Mouse (Mus musculus) intestine, postnatal 0 days (tissue): ENCODE measurements around the gene D17H6S53E. TPM values are rescaled to one million over a fixed set of nuclear protein-coding genes. Genes with fewer than 3 reads are reported as not detected.

ENCODE experiments used
- ATAC-seq: fragments of 200-750 bp; cut with Nextera tagmentation; 2 replicates; pipeline ENCODE4 v1.8.0; 2017; ENCODE audit warnings: mild to moderate bottlenecking, moderate TSS enrichment, moderate library complexity
- H3K27ac ChIP-seq: fragments of 300-500 bp; sonication (generic); 2 replicates; pipeline ENCODE4 v1.5.1; 2014; ENCODE audit warnings: mild to moderate bottlenecking, low read depth, low read length, moderate library complexity
- H3K27me3 ChIP-seq: fragments of 300-500 bp; sonication (generic); replicated peaks from 2 replicates; pipeline ENCODE4 v1.6.1; 2014; ENCODE audit warnings: low read length, mixed read lengths; ENCODE audit not compliant: control insufficient read depth, insufficient read depth
- H3K36me3 ChIP-seq: fragments of 300-500 bp; sonication (generic); 2 replicates; pipeline ENCODE4 v1.6.1; 2014; ENCODE audit warnings: mild to moderate bottlenecking, moderate library complexity; ENCODE audit not compliant: control insufficient read depth, insufficient read depth
- H3K4me1 ChIP-seq: fragments of 300-500 bp; sonication (generic); replicated peaks from 2 replicates; pipeline ENCODE4 v1.6.1; 2014; ENCODE audit warnings: antibody characterized with exemption, low read length, mixed read lengths; ENCODE audit not compliant: control insufficient read depth, insufficient read depth
- H3K4me2 ChIP-seq: fragments of 300-500 bp; sonication (generic); replicated peaks from 2 replicates; pipeline ENCODE4 v1.6.1; 2014; ENCODE audit warnings: low read depth, mild to moderate bottlenecking, moderate library complexity
- H3K4me3 ChIP-seq: fragments of 300-500 bp; sonication (generic); 2 replicates; pipeline ENCODE4 v1.5.1; 2014; ENCODE audit warnings: low read depth, low read length
- H3K9ac ChIP-seq: fragments of 300-500 bp; sonication (generic); 2 replicates; pipeline ENCODE4 v1.6.1; 2014; ENCODE audit warnings: mild to moderate bottlenecking, low read depth, low read length
- H3K9me3 ChIP-seq: fragments of 300-500 bp; sonication (generic); 2 replicates; pipeline ENCODE4 v1.6.1; 2016; ENCODE audit warnings: mixed run types; ENCODE audit not compliant: control insufficient read depth
- CTCF ChIP-seq: sonication (generic); IDR thresholded peaks from 2 replicates; pipeline ENCODE4 v1.5.1; 2016; ENCODE audit warnings: low read depth, mild to moderate bottlenecking, control low read depth, antibody characterized with exemption, moderate library complexity
- WGBS: fragments of 180-500 bp; shearing (Covaris S2); extraction: QIAGEN DNeasy Blood & Tissue Kit; methylation state at CpG from one replicate; pipeline ENCODE4 v1.1.7; 2014; 5-methylcytosine and 5-hydroxymethylcytosine counted together
- polyA plus RNA-seq: library from polyadenylated mRNA; unstranded; fragments of >200 nt; fragmentation: Nextera tagmentation; extraction: Ambion mirVana; gene quantifications from 2 replicates; pipeline ENCODE4 v1.2.1, GENCODE M21; 2015

The D17H6S53E gene
- polyA plus RNA-seq, 1 experiment from 2014 or later = 26.3 TPM

DNA sequence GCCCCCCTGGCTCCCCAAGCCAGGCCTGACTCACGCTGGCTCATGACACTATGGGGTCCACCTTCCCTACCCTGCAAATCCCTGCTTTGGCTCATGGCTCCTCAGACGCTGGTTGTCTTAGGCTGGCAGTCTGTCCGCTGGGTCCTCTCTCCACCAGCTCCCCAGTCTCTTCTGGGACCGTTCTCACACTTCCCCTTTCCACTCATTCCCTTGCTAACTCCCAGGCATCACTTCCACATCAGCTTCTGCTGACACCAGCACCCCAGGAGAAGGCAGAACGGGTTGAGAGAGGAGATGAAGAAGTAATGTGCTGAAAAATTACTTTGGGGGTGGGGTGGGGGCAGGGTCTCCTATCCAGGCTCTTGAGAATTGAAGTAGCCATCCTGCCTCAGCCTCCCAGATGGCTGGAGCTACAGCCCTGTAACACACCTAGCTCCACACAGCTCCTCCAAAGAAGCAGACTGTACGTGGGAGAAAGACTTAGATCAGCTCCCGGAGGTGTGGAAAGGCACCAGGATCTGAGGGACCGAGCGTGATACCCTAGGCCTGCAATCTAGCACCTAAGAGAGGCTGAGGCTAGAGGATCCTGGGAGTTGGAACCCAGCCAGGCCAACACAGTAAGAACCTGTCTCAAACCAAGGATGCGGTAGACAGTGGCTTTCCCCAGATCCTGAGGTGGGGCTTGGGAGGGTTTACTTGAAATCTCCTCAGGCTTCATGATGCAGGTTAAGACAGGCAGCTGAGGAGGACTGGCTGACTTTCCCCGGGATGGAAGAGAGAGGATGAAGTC, 46.5 kb downstream of the D17H6S53E start:
- Histone ChIP-seq H3K4me1 (no peaks in the 10 kb centered on the region), H3K27me3 (no peaks in the 10 kb centered on the region), H3K9me3 (no peaks in the 10 kb centered on the region), H3K4me3 (no peak overlapping the region), H3K4me2 (no peak overlapping the region), H3K36me3 (no peaks in the 10 kb centered on the region), H3K9ac (no peak overlapping the region), H3K27ac (peak overlapping the region; percentile 50; the same call in 1 of the 2 replicates)
- WGBS = 68% methylated on average over 11 of the region's 11 CpGs
- no peak for TF ChIP-seq CTCF
- no peak for ATAC-seq

DNA sequence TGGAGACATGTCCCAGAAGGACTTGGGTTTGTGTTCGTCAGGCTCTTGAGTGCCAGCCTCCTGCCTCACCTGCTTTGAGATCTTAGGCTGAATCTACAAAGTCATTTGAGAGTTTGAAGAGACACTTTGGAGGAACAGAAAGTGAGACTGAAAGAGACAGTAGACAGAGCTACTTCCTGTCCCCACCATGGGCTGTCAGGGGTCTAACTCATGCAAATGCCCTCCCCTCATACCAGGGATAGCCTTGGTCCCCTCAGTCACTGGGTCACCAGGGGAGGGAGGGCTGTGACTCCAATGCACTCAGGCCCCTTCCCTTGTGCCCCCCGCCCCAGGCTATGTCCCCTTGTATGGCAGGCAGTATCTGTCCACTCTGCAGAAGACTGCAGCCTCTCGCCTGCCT, 47.2 kb downstream of the D17H6S53E start:
- H3K27ac ChIP-seq = peak overlapping the region; percentile 50
- no peak overlapping the region for H3K4me2 ChIP-seq
- TF ChIP-seq CTCF = no peak
- no peak overlapping the region for H3K4me3 ChIP-seq
- WGBS = 76% methylated on average over 3 of the region's 3 CpGs
- no peaks in the 10 kb centered on the region for H3K9me3 ChIP-seq
- H3K9ac ChIP-seq = no peak overlapping the region
- no peaks in the 10 kb centered on the region for H3K36me3 ChIP-seq
- no peak for ATAC-seq
- no peaks in the 10 kb centered on the region for H3K27me3 ChIP-seq
- H3K4me1 ChIP-seq = no peaks in the 10 kb centered on the region

DNA sequence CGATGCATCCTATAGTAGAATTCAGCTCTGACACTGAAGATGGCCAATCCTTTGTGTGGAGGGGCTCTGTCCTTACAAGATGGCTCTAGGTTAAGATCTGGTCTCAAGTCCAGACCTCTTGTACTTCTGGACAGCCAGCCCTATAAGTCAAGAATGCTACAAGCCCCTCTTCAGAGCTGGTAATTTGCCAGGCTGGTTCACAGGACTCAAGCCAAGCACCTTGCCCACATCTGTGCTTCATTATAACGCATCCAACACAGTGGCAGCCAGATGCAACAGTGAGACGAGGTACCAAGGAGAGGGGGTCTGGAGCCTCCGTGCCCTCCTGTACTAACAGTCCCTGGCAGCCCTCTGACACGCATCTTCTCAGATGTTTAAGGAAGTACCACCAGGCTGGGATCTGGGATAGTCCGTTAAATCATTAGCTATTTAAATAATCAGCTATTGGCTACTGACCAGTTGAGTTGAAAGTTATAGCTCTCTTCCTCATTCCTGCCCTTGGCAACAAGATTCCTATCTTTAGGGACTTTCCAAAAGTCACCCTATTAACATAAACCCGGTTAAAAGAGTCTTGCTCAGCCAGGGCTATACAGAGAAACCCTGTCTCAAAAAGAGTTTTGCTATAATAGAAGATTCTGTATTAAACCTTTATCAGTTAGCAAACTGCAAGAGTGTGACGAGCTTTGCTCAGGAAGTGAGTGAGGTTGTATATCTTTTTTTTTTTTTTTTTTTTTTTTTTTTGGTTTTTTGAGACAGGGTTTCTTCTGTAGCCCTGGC, 48.2 kb downstream of the D17H6S53E start:
- Histone ChIP-seq H3K27ac (no peak overlapping the region), H3K4me3 (no peak overlapping the region), H3K4me1 (no peaks in the 10 kb centered on the region), H3K4me2 (no peak overlapping the region), H3K9ac (no peak overlapping the region), H3K9me3 (no peaks in the 10 kb centered on the region), H3K27me3 (no peaks in the 10 kb centered on the region), H3K36me3 (no peaks in the 10 kb centered on the region)
- no peak for ATAC-seq
- 43% methylated on average over 8 of the region's 8 CpGs for WGBS
- no peak for TF ChIP-seq CTCF

DNA sequence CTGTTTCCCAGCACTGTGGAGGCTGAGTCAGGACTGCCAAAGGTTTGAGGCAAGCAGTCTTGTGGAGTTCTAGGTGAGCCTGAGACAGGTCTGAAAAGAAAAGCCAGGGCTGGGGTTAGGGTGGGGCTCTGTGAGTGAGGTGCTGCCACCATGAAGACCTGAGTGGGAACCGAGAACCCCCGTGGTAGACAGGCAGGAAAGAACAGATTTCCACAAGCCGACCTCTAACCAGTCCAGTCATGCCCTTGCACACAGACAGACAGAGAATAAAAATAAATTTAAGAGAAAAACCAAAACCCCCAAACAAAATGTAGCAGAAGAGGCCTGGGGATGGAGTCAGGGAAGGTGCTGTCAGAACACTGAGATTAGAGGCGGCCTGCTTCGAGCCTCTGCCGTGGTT, 49.2 kb downstream of the D17H6S53E start:
- no peaks in the 10 kb centered on the region for H3K36me3 ChIP-seq
- TF ChIP-seq CTCF = no peak
- H3K9me3 ChIP-seq = no peaks in the 10 kb centered on the region
- H3K9ac ChIP-seq = no peak overlapping the region
- H3K4me3 ChIP-seq = no peak overlapping the region
- H3K27ac ChIP-seq = no peak overlapping the region
- WGBS = 77% methylated on average over 6 of the region's 6 CpGs
- no peaks in the 10 kb centered on the region for H3K27me3 ChIP-seq
- H3K4me2 ChIP-seq = no peak overlapping the region
- no peak for ATAC-seq
- H3K4me1 ChIP-seq = no peaks in the 10 kb centered on the region

DNA sequence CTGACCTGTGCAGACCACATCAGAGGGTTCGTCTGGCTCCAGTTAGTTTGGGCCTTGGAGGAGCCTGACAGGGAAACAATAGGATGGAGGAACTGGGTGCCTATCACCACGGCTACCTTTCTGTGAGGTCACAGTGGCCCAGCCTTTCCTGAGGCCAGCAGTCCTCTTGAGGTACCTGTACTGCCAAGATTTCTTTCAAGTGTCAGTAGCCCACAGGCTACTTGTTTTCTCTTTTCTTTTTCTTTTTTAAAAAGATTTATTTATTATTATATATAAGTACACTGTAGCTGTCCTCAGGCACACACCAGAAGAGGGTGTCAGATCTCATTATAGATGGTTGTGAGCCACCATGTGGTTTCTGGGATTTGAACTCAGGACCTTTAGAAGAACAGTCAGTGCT, 49.8 kb downstream of the D17H6S53E start, which contains the start of gene Aif1:
TSS of gene Aif1 (minus strand) at position 101 of the 400 bp plus-strand sequence.
- Histone ChIP-seq H3K4me1 (no peaks in the 10 kb centered on the region), H3K4me3 (no peak within 1 kb of the TSS), H3K4me2 (no peak within 1 kb of the TSS), H3K36me3 (no peaks in the 10 kb centered on the region), H3K27me3 (no peaks in the 10 kb centered on the region), H3K9ac (no peak within 1 kb of the TSS), H3K27ac (no peak within 1 kb of the TSS), H3K9me3 (no peaks in the 10 kb centered on the region)
- no peak for TF ChIP-seq CTCF
- WGBS = 51% methylated on average over 2 of the region's 2 CpGs
- no peak for ATAC-seq

Other genes with a start within 250 kb of the D17H6S53E start
- gene Zbtb12, start 246.9 kb upstream of the D17H6S53E start, polyA plus RNA-seq = 0.74 and 1.1 TPM in 2 replicates
- not detected in 2 replicates for gene Gm20547, start 244.3 kb upstream of the D17H6S53E start, polyA plus RNA-seq
- gene C2, start 228.1 kb upstream of the D17H6S53E start, polyA plus RNA-seq = 60.3 and 66.2 TPM in 2 replicates
- gene Ehmt2, start 227.9 kb upstream of the D17H6S53E start, polyA plus RNA-seq = 35.8 and 40.3 TPM in 2 replicates
- 119 and 128 TPM in 2 replicates for gene Slc44a4, start 211.9 kb upstream of the D17H6S53E start, polyA plus RNA-seq
- gene Neu1, start 195.1 kb upstream of the D17H6S53E start, polyA plus RNA-seq = 522 and 580 TPM in 2 replicates
- gene Hspa1b, start 167.1 kb upstream of the D17H6S53E start, polyA plus RNA-seq = 0.64 and 1.1 TPM in 2 replicates
- 0.43 TPM in 1 of 2 replicates, not detected in the other for gene Gm20481, start 156.5 kb upstream of the D17H6S53E start, polyA plus RNA-seq
- 6.4 and 6.5 TPM in 2 replicates for gene Hspa1a, start 154.2 kb upstream of the D17H6S53E start, polyA plus RNA-seq
- 0.22 and 0.25 TPM in 2 replicates for gene Hspa1l, start 153.7 kb upstream of the D17H6S53E start, polyA plus RNA-seq
- 70.6 and 76.6 TPM in 2 replicates for gene Lsm2, start 144.5 kb upstream of the D17H6S53E start, polyA plus RNA-seq
- 74.0 and 84.2 TPM in 2 replicates for gene Vars, start 125.4 kb upstream of the D17H6S53E start, polyA plus RNA-seq
- gene Vwa7, start 109.8 kb upstream of the D17H6S53E start, polyA plus RNA-seq = 0.12 and 0.20 TPM in 2 replicates
- 3.2 and 4.6 TPM in 2 replicates for gene Sapcd1, start 98.4 kb upstream of the D17H6S53E start, polyA plus RNA-seq
- gene Msh5, start 79.6 kb upstream of the D17H6S53E start, polyA plus RNA-seq = 1.4 and 3.0 TPM in 2 replicates
- gene Clic1, start 76.4 kb upstream of the D17H6S53E start, polyA plus RNA-seq = 290 and 312 TPM in 2 replicates
- gene Ddah2, start 67.3 kb upstream of the D17H6S53E start, polyA plus RNA-seq = 62.0 and 68.3 TPM in 2 replicates
- 0.12 TPM in 1 of 2 replicates, not detected in the other for gene Ly6g6c, start 61.0 kb upstream of the D17H6S53E start, polyA plus RNA-seq
- gene Mpig6b, start 60.2 kb upstream of the D17H6S53E start, polyA plus RNA-seq = 0.13 and 0.17 TPM in 2 replicates
- 2.2 TPM in 2 replicates for gene Ly6g6e, start 49.5 kb upstream of the D17H6S53E start, polyA plus RNA-seq
- gene Ly6g6d, start 48.3 kb upstream of the D17H6S53E start, polyA plus RNA-seq = 3.8 and 4.9 TPM in 2 replicates
- gene Ly6g6f, start 40.8 kb upstream of the D17H6S53E start, polyA plus RNA-seq = not detected in 2 replicates
- 101 and 103 TPM in 2 replicates for gene Abhd16a, start 37.1 kb upstream of the D17H6S53E start, polyA plus RNA-seq
- not detected in 2 replicates for gene Ly6g5c, start 18.1 kb upstream of the D17H6S53E start, polyA plus RNA-seq
- 0.46 and 0.59 TPM in 2 replicates for gene Ly6g5b, start 10.9 kb upstream of the D17H6S53E start, polyA plus RNA-seq
- gene Gpank1, start 4.9 kb upstream of the D17H6S53E start, polyA plus RNA-seq = 15.0 and 16.6 TPM in 2 replicates
- 262 and 264 TPM in 2 replicates for gene Csnk2b, start 4.3 kb upstream of the D17H6S53E start, polyA plus RNA-seq
- 18.3 and 22.5 TPM in 2 replicates for gene Apom, start 5.7 kb downstream of the D17H6S53E start, polyA plus RNA-seq
- 37.4 and 46.0 TPM in 2 replicates for gene Bag6, start 8.8 kb downstream of the D17H6S53E start, polyA plus RNA-seq
- gene Prrc2a, start 38.5 kb downstream of the D17H6S53E start, polyA plus RNA-seq = 40.0 and 54.1 TPM in 2 replicates
- gene Aif1, start 49.7 kb downstream of the D17H6S53E start, polyA plus RNA-seq = 23.1 and 25.4 TPM in 2 replicates
- gene Lst1, start 62.1 kb downstream of the D17H6S53E start, polyA plus RNA-seq = 11.3 and 12.9 TPM in 2 replicates
- 1.7 and 2.4 TPM in 2 replicates for gene Ltb, start 68.1 kb downstream of the D17H6S53E start, polyA plus RNA-seq
- 0.17 and 0.27 TPM in 2 replicates for gene Tnf, start 75.6 kb downstream of the D17H6S53E start, polyA plus RNA-seq
- 0.10 and 0.42 TPM in 2 replicates for gene Lta, start 79.0 kb downstream of the D17H6S53E start, polyA plus RNA-seq
- 0.23 and 0.30 TPM in 2 replicates for gene Gm16181, start 94.5 kb downstream of the D17H6S53E start, polyA plus RNA-seq
- gene Atp6v1g2, start 107.3 kb downstream of the D17H6S53E start, polyA plus RNA-seq = 4.1 and 4.3 TPM in 2 replicates
- gene Nfkbil1, start 109.4 kb downstream of the D17H6S53E start, polyA plus RNA-seq = 8.1 and 8.2 TPM in 2 replicates
- 125 and 127 TPM in 2 replicates for gene Ddx39b, start 115.4 kb downstream of the D17H6S53E start, polyA plus RNA-seq
- gene H2-D1, start 136.4 kb downstream of the D17H6S53E start, polyA plus RNA-seq = 672 and 681 TPM in 2 replicates
- gene H2-Q1, start 194.0 kb downstream of the D17H6S53E start, polyA plus RNA-seq = 56.2 and 60.6 TPM in 2 replicates
- gene H2-Q2, start 215.9 kb downstream of the D17H6S53E start, polyA plus RNA-seq = 693 and 712 TPM in 2 replicates